Mouse (Mus musculus) C2C12 (cell line): ENCODE data around the gene Zfp457. TPM values are rescaled to one million over a fixed set of nuclear protein-coding genes. Genes with fewer than 3 reads are reported as not detected.
"Not testable (repeated sequence)": the region's sequence is repeated elsewhere in the genome, so short reads cannot be mapped to it uniquely, and the experiment has no call there.

Source experiments
- H3K27me3 ChIP-seq: one replicate; pipeline ENCODE4 v1.6.1; 2011; ENCODE audit not compliant: control insufficient read depth, insufficient read depth, insufficient read length
- H3K36me3 ChIP-seq: one replicate; pipeline ENCODE4 v1.6.1; 2011; ENCODE audit not compliant: control insufficient read depth, insufficient read depth
- H3K4me3 ChIP-seq: one replicate; pipeline ENCODE4 v1.5.1; 2011; ENCODE audit warnings: mild to moderate bottlenecking, control low read depth; ENCODE audit not compliant: poor library complexity, insufficient read depth, severe bottlenecking
- H3K79me2 ChIP-seq: one replicate; pipeline ENCODE4 v1.6.1; 2011; ENCODE audit not compliant: control insufficient read depth, insufficient read depth
- H3K79me3 ChIP-seq: one replicate; pipeline ENCODE4 v1.6.1; 2011; ENCODE audit warnings: low read depth, control low read depth
- H3ac ChIP-seq: one replicate; pipeline ENCODE3; 2011; ENCODE audit warnings: low read depth; ENCODE audit not compliant: control insufficient read depth, insufficient read length
- CEBPB ChIP-seq: IDR thresholded peaks from one replicate; pipeline ENCODE4 v1.6.1; 2011; ENCODE audit warnings: low read depth, mild to moderate bottlenecking, control low read depth, moderate library complexity
- CTCF ChIP-seq: IDR thresholded peaks from one replicate; pipeline ENCODE4 v1.5.1; 2011; ENCODE audit not compliant: control insufficient read depth, insufficient read depth, insufficient read length
- FOSL1 ChIP-seq: IDR thresholded peaks from one replicate; pipeline ENCODE4 v1.8.0; 2011; ENCODE audit warnings: mild to moderate bottlenecking, low read length; ENCODE audit not compliant: poor library complexity, insufficient read depth, severe bottlenecking
- MAX ChIP-seq: IDR thresholded peaks from one replicate; pipeline ENCODE4 v1.6.1; 2011; ENCODE audit warnings: mild to moderate bottlenecking, control low read depth
- MYOD1 ChIP-seq: IDR thresholded peaks from one replicate; pipeline ENCODE4 v1.6.1; 2011; ENCODE audit warnings: low read depth; ENCODE audit not compliant: control insufficient read depth, insufficient read length
- MYOG ChIP-seq: IDR thresholded peaks from one replicate; pipeline ENCODE4 v1.6.1; 2011; ENCODE audit not compliant: control insufficient read depth, insufficient read length; ENCODE audit errors: extremely low read depth
- USF1 ChIP-seq: IDR thresholded peaks from one replicate; pipeline ENCODE4 v1.6.1; 2011; ENCODE audit warnings: low read depth, mild to moderate bottlenecking, control low read depth, moderate library complexity
- polyA plus RNA-seq: library from polyadenylated mRNA; unstranded; fragments of >200 nt; fragmentation: generic; extraction: Trizol; gene quantifications from one replicate; pipeline ENCODE4 v1.2.1, GENCODE M21; 2012; ENCODE audit warnings: missing spikeins

Zfp457 gene
- polyA plus RNA-seq, 1 experiment, result 0.12 TPM

GRCm38 (mm10) chr13:67306718-67307117, 433 bp upstream of the Zfp457 start:
- H3K79me3 ChIP-seq, result no peaks in the 10 kb centered on the region
- H3K36me3 ChIP-seq, result no peaks in the 10 kb centered on the region
- no peaks in the 10 kb centered on the region for H3K27me3 ChIP-seq
- H3K79me2 ChIP-seq, result no peaks in the 10 kb centered on the region
- no peak overlapping the region for H3ac ChIP-seq
- no peak for TF ChIP-seq CEBPB
- TF ChIP-seq MAX, result no peak
- no peak for TF ChIP-seq CTCF
- no peak for TF ChIP-seq MYOG
- no peak for TF ChIP-seq USF1
- TF ChIP-seq FOSL1, result no peak
- no peak for TF ChIP-seq MYOD1
- no peak overlapping the region for H3K4me3 ChIP-seq

- Histone ChIP-seq H3K79me2 (no peaks in the 10 kb centered on the region), H3K4me3 (no peak within 1 kb of the TSS), H3ac (no peak within 1 kb of the TSS), H3K36me3 (no peaks in the 10 kb centered on the region), H3K79me3 (no peaks in the 10 kb centered on the region), H3K27me3 (no peaks in the 10 kb centered on the region)
- TF ChIP-seq USF1 (no peak), MYOG (no peak), CEBPB (no peak), CTCF (no peak), MAX (no peak), FOSL1 (no peak)
Observed at GRCm38 (mm10) chr13:67278314-67278713, 28.0 kb downstream of the Zfp457 start, which contains the start of gene Zfp458. Gene Zfp458 (minus strand): TSS chr13:67278466.

DNA sequence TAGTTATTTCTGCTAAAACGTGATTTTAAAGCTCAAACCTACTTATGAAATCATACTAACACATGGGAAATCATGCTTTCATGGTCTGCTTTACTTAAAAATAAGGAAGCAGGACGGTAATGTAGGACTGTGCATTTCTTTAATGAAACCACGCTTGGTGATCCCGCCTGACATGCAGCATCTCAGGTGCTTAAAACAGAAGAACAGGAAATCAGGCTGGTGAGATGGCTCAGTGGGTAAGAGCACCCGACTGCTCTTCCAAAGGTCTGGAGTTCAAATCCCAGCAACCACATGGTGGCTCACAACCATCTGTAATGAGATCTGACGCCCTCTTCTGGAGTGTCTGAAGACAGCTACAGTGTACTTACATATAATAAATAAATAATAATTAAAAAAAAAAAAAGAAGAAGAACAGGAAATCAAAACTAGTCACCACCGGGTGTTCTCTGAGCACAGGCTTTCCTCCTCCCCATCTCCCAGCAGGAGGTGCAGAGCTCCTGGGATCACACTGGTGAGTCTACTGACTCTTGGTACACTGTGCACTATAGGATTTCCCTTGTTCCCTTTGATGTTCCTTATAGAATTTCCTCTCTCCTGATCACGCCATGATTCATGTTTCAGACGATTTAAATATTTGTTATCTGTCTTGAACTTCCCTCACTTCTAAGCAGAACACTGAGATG, 36.8 kb downstream of the Zfp457 start:
- H3K4me3 ChIP-seq, result peak overlapping the region; percentile 41
- H3K79me3 ChIP-seq, H3ac ChIP-seq, H3K36me3 ChIP-seq, H3K79me2 ChIP-seq, H3K27me3 ChIP-seq: not testable (repeated sequence)

DNA sequence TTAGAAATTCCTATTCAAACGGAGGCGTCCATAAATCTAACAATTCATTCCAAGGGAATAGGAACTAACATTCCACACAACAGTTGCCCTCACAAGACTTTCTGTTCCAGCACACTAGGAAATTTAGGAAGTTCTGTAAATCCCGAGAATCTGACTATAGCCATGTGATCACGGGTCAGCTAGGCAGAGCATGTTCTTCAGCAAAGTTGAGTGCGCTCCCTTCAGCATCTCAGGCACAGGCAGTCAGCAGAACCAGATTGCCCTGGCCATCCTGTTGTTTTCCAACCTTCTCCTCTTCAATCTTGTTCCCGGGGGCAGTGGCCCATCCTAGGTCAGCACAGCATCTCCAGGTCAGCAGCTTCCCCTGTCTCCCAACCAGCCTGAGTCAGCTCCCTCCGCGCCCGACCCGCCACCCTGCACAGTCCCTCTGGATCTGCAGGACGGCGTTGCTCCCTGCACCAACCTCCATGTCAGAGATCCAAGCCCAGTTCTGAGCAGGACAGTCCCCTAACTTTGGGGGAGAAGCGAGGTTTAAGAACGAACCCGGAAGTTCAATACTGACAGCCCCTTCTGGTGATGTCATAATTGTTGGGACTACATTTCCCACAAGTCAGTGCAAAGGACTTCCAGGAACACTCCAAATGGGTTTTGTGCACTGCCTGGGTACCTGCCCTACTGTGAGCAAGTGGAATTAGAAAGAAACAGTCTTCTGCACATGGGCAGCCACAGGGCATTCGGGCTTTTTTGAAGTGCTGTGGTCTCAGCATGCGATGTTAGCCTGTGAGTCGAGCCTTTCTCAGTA, 37.5 kb downstream of the Zfp457 start:
- H3K36me3 ChIP-seq, result no peaks in the 10 kb centered on the region
- no peak for TF ChIP-seq CEBPB
- TF ChIP-seq MYOG, result no peak
- no peak for TF ChIP-seq MYOD1
- no peak for TF ChIP-seq FOSL1
- TF ChIP-seq CTCF, result no peak
- no peak for TF ChIP-seq USF1
- no peak for TF ChIP-seq MAX
- no peaks in the 10 kb centered on the region for H3K79me2 ChIP-seq
- H3K79me3 ChIP-seq, result no peaks in the 10 kb centered on the region
- H3K4me3 ChIP-seq, result peak overlapping the region; percentile 41
- H3ac ChIP-seq, result peak overlapping the region; percentile 76
- no peaks in the 10 kb centered on the region for H3K27me3 ChIP-seq

Other genes starting within 250 kb of the Zfp457 start
- 0.09 TPM for gene Zfp712, start 245.3 kb downstream of the Zfp457 start, polyA plus RNA-seq
- 0.23 TPM for gene Zfp708, start 208.5 kb downstream of the Zfp457 start, polyA plus RNA-seq
- 0.91 TPM for gene Gm28557, start 197.9 kb downstream of the Zfp457 start, polyA plus RNA-seq
- gene Rslcan18, start 190.2 kb downstream of the Zfp457 start, polyA plus RNA-seq, result 0.08 TPM
- gene Zfp759, start 184.8 kb downstream of the Zfp457 start, polyA plus RNA-seq, result 0.40 TPM
- gene Rsl1, start 133.3 kb downstream of the Zfp457 start, polyA plus RNA-seq, result 0.66 TPM
- gene Zfp455, start 112.0 kb downstream of the Zfp457 start, polyA plus RNA-seq, result 0.08 TPM
- gene Zfp458, start 28.0 kb downstream of the Zfp457 start, polyA plus RNA-seq, result 0.32 TPM
- 0.54 TPM for gene Zfp595, start 26.1 kb upstream of the Zfp457 start, polyA plus RNA-seq
- 0.90 TPM for gene Gm28044, start 54.1 kb upstream of the Zfp457 start, polyA plus RNA-seq
- gene Zfp953, start 54.1 kb upstream of the Zfp457 start, polyA plus RNA-seq, result 0.16 TPM
- gene Gm28041, start 69.2 kb upstream of the Zfp457 start, polyA plus RNA-seq, result 0.88 TPM
- 0.06 TPM for gene Zfp456, start 69.3 kb upstream of the Zfp457 start, polyA plus RNA-seq
- 1.4 TPM for gene Zfp429, start 93.3 kb upstream of the Zfp457 start, polyA plus RNA-seq
- gene Zfp459, start 114.9 kb upstream of the Zfp457 start, polyA plus RNA-seq, result not detected
- 0.75 TPM for gene Zfp874a, start 145.1 kb upstream of the Zfp457 start, polyA plus RNA-seq
- gene Zfp874b, start 177.8 kb upstream of the Zfp457 start, polyA plus RNA-seq, result 1.4 TPM
- 1.3 TPM for gene Zfp58, start 194.1 kb upstream of the Zfp457 start, polyA plus RNA-seq
- not detected for gene Gm26965, start 219.7 kb upstream of the Zfp457 start, polyA plus RNA-seq
- gene Zfp87, start 219.7 kb upstream of the Zfp457 start, polyA plus RNA-seq, result 13.1 TPM
- gene Zfp748, start 247.3 kb upstream of the Zfp457 start, polyA plus RNA-seq, result 1.1 TPM